Mouse (Mus musculus) cerebellum, adult 9-10 months (tissue): ENCODE measurements at regions not wholly inside any gene's neighbourhood (a gene's known extent, or its start where the extent isn't known, plus 50 kb on each side); places are given as distances from the start of the nearest gene placed in this dataset.
A peak's percentile ranks its signal among the peaks of the same experiment; 100 is the strongest.

ENCODE experiments used
- DNase-seq: peaks from one replicate; pipeline ENCODE4 v3.0.0; 2022

GRCm38 (mm10) chr5:74121861-74122630 is 53.8 kb upstream of the Usp46 start:
- DNase-seq: no peak

GRCm38 (mm10) chr5:74126015-74126896 is 58.0 kb upstream of the Usp46 start:
- DNase-seq: peak; percentile 60

- no peak for DNase-seq
Observed at GRCm38 (mm10) chr5:74127518-74127917, 59.3 kb upstream of the Usp46 start.

- no peak for DNase-seq
Observed at GRCm38 (mm10) chr5:74129636-74130035, 61.4 kb upstream of the Usp46 start.

GRCm38 (mm10) chr5:74132671-74133070 is 62.4 kb upstream of the Rasl11b start:
- no peak for DNase-seq

- DNase-seq: no peak
Observed at GRCm38 (mm10) chr5:74136377-74136776, 58.7 kb upstream of the Rasl11b start.

GRCm38 (mm10) chr5:74136868-74137439 is 58.1 kb upstream of the Rasl11b start:
- no peak for DNase-seq

GRCm38 (mm10) chr5:74143994-74144393 is 51.1 kb upstream of the Rasl11b start:
- DNase-seq: no peak

- DNase-seq: no peak
Observed at GRCm38 (mm10) chr5:74144765-74145164, 50.3 kb upstream of the Rasl11b start.
